Comparison of ENCODE assay signal across 26 mouse cellular contexts in genomic region chr10:58643001-58643400, GRCm38 (mm10). TPM values are rescaled to one million over a fixed set of nuclear protein-coding genes. Genes with fewer than 3 reads are reported as not detected.
DNase-seq lines count a peak whose midpoint lies in the region; ATAC-seq and TF ChIP-seq lines count a peak whose summit lies in the region.
"Had no signal": no experiment of that assay in that cellular context is flagged by ENCODE, and none has a peak within 500 bp of the region (broad histone marks: within the 10 kb centered on the region; RNA-seq: fewer than 3 reads in every experiment).

No protein-coding gene starts in this region.

- H3K4me1 ChIP-seq in cerebellum, adult 2 months (ENCODE audit: control insufficient read depth, insufficient read depth, low read length) = peaks cover 13% of the 10 kb centered on the region
- H3K4me1 ChIP-seq in intestine, embryonic 15.5 days (replicated peaks) = 0 out of 2 replicates have a peak, but pooled peaks cover 5% of the 10 kb centered on the region
- H3K4me1 ChIP-seq in intestine, embryonic 16.5 days (ENCODE audit: control insufficient read depth, insufficient read depth, low read length) = 0 out of 2 replicates have a peak, but pooled peaks cover 2% of the 10 kb centered on the region
- H3K4me1 ChIP-seq in embryonic facial prominence, embryonic 10.5 days = peaks cover 37% of the 10 kb centered on the region
- no peaks in the 10 kb centered on the region for H3K4me1 ChIP-seq in hindbrain, embryonic 11.5 days (replicated peaks; ENCODE audit: control insufficient read depth, insufficient read depth, low read length)

- ATAC-seq in intestine, embryonic 15.5 days = peak; percentile 17; the same call in 1 of the 2 replicates
- no peak for ATAC-seq in intestine, embryonic 16.5 days
- ATAC-seq in hindbrain, embryonic 11.5 days (ENCODE audit: low FRiP score) = no peak
- ATAC-seq: activated CD4-positive, CD25-positive, alpha-beta regulatory T cell, adult 4 months; CD4-positive, CD25-positive, alpha-beta regulatory T cell, adult 4 months; forebrain, embryonic 14.5 days; Patski had no signal

- intact Hi-C loops in gastrocnemius, adult 2 months (cut with DNase I) = no loop called here

- 79% methylated on average over 9 of the region's 9 CpGs for WGBS in cerebellum, adult 2 months
- 84% methylated on average over 9 of the region's 9 CpGs for WGBS in intestine, embryonic 15.5 days
- WGBS in intestine, embryonic 16.5 days = 83% methylated on average over 9 of the region's 9 CpGs
- WGBS in embryonic facial prominence, embryonic 10.5 days = 85% methylated on average over 9 of the region's 9 CpGs
- 88% methylated on average over 9 of the region's 9 CpGs for WGBS in hindbrain, embryonic 11.5 days

- H3K9ac ChIP-seq in intestine, embryonic 15.5 days = no peak overlapping the region
- no peak overlapping the region for H3K9ac ChIP-seq in intestine, embryonic 16.5 days (ENCODE audit: low read depth, low read length)
- H3K9ac ChIP-seq in hindbrain, embryonic 11.5 days (ENCODE audit: low read depth, low read length) = no peak overlapping the region
- H3K9ac ChIP-seq: embryonic facial prominence, embryonic 13.5 days; embryonic facial prominence, embryonic 15.5 days; forebrain, embryonic 12.5 days had no signal

- H3K4me2 ChIP-seq in intestine, embryonic 15.5 days (replicated peaks) = no peak overlapping the region
- no peak overlapping the region for H3K4me2 ChIP-seq in intestine, embryonic 16.5 days (ENCODE audit: low read depth, low read length)
- no peak overlapping the region for H3K4me2 ChIP-seq in hindbrain, embryonic 11.5 days (replicated peaks; ENCODE audit: low read depth, low read length)
- H3K4me2 ChIP-seq: embryonic facial prominence, embryonic 13.5 days; embryonic facial prominence, embryonic 15.5 days; forebrain, embryonic 12.5 days had no signal

- H3K9me3 ChIP-seq in intestine, embryonic 15.5 days = no peaks in the 10 kb centered on the region
- no peaks in the 10 kb centered on the region for H3K9me3 ChIP-seq in intestine, embryonic 16.5 days (ENCODE audit: control insufficient read depth, low read length)
- no peaks in the 10 kb centered on the region for H3K9me3 ChIP-seq in embryonic facial prominence, embryonic 10.5 days
- no peaks in the 10 kb centered on the region for H3K9me3 ChIP-seq in hindbrain, embryonic 11.5 days (ENCODE audit: control insufficient read depth, low read length)
- H3K9me3 ChIP-seq: embryonic facial prominence, embryonic 13.5 days; embryonic facial prominence, embryonic 15.5 days; forebrain, embryonic 10.5 days; G1E had no signal

- TF ChIP-seq CTCF in cerebellum, adult 2 months (IDR thresholded peaks at IDR 0.05; ENCODE audit: borderline replicate concordance, insufficient read depth, low read depth, low read length) = no peak
- TF ChIP-seq CTCF in gastrocnemius, adult 2 months (IDR thresholded peaks at IDR 0.05) = no peak

- TF ChIP-seq POLR2A in cerebellum, adult 2 months (IDR thresholded peaks at IDR 0.05; ENCODE audit: borderline replicate concordance, insufficient read depth, low read length) = no peak

- no peak overlapping the region for H3K4me3 ChIP-seq in cerebellum, adult 2 months (replicated peaks; ENCODE audit: insufficient read depth, low read depth, low read length)
- H3K4me3 ChIP-seq in gastrocnemius, adult 2 months = no peak overlapping the region
- H3K4me3 ChIP-seq in intestine, embryonic 15.5 days (replicated peaks) = no peak overlapping the region
- H3K4me3 ChIP-seq in intestine, embryonic 16.5 days (ENCODE audit: low read length) = no peak overlapping the region
- no peak overlapping the region for H3K4me3 ChIP-seq in embryonic facial prominence, embryonic 10.5 days
- H3K4me3 ChIP-seq in hindbrain, embryonic 11.5 days (ENCODE audit: low read depth, low read length) = no peak overlapping the region
- H3K4me3 ChIP-seq: embryonic facial prominence, embryonic 13.5 days; embryonic facial prominence, embryonic 15.5 days; erythroblast, embryonic 14.5 days; forebrain, embryonic 10.5 days; forebrain, embryonic 12.5 days had no signal

- DNase-seq in cerebellum, postnatal 10 days = peak; percentile 39 to 42
- no peak for DNase-seq in cerebellum, adult 2 months
- peak; percentile 58 for DNase-seq in gastrocnemius, adult 2 months
- no peak for DNase-seq in gastrocnemius, postnatal 4 days (ENCODE audit: low spot score in 2 of 2)
- DNase-seq in embryonic facial prominence, embryonic 10.5 days (ENCODE audit: low spot score) = peak; percentile 26
- DNase-seq in hindbrain, embryonic 11.5 days (ENCODE audit: low spot score) = no peak
- DNase-seq: adrenal gland, adult 8-10 months; adrenal gland, postnatal 14 days; adrenal gland, postnatal 36 days; B cell, adult 2 months; cerebellum, adult 11-12 months; cerebellum, adult 8-10 months; cerebellum, adult 9-11 months had no signal

- no peak overlapping the region for H3K27ac ChIP-seq in cerebellum, adult 2 months (ENCODE audit: insufficient read depth, low read length)
- 0 out of 2 replicates have a peak overlapping the region, but pooled peaks have one; percentile 6 for H3K27ac ChIP-seq in gastrocnemius, adult 2 months
- no peak overlapping the region for H3K27ac ChIP-seq in intestine, embryonic 15.5 days
- H3K27ac ChIP-seq in intestine, embryonic 16.5 days (ENCODE audit: low read length) = no peak overlapping the region
- peak overlapping the region; percentile 54 for H3K27ac ChIP-seq in embryonic facial prominence, embryonic 10.5 days (replicated peaks)
- no peak overlapping the region for H3K27ac ChIP-seq in hindbrain, embryonic 11.5 days (ENCODE audit: low read depth, low read length)
- H3K27ac ChIP-seq: embryonic facial prominence, embryonic 13.5 days; embryonic facial prominence, embryonic 15.5 days; forebrain, embryonic 10.5 days; forebrain, embryonic 12.5 days had no signal

- H3K36me3 ChIP-seq in intestine, embryonic 15.5 days = no peaks in the 10 kb centered on the region
- no peaks in the 10 kb centered on the region for H3K36me3 ChIP-seq in intestine, embryonic 16.5 days (ENCODE audit: control insufficient read depth, insufficient read depth, low read length)
- no peaks in the 10 kb centered on the region for H3K36me3 ChIP-seq in embryonic facial prominence, embryonic 10.5 days (replicated peaks)
- no peaks in the 10 kb centered on the region for H3K36me3 ChIP-seq in hindbrain, embryonic 11.5 days (ENCODE audit: control insufficient read depth, insufficient read depth, low read length)
- H3K36me3 ChIP-seq: embryonic facial prominence, embryonic 13.5 days; embryonic facial prominence, embryonic 15.5 days; forebrain, embryonic 10.5 days; forebrain, embryonic 12.5 days; G1E had no signal

- no peaks in the 10 kb centered on the region; the same call in 1 of the 2 replicates for H3K27me3 ChIP-seq in cerebellum, adult 2 months (ENCODE audit: control insufficient read depth, insufficient read depth, low read length)
- H3K27me3 ChIP-seq in intestine, embryonic 15.5 days (replicated peaks) = no peaks in the 10 kb centered on the region
- H3K27me3 ChIP-seq in intestine, embryonic 16.5 days (replicated peaks; ENCODE audit: control insufficient read depth, insufficient read depth, low read length) = no peaks in the 10 kb centered on the region
- no peaks in the 10 kb centered on the region for H3K27me3 ChIP-seq in embryonic facial prominence, embryonic 10.5 days (replicated peaks; ENCODE audit: low read depth, poor library complexity, severe bottlenecking)
- no peaks in the 10 kb centered on the region for H3K27me3 ChIP-seq in hindbrain, embryonic 11.5 days (ENCODE audit: control insufficient read depth, insufficient read depth, low read length)
- H3K27me3 ChIP-seq: embryonic facial prominence, embryonic 13.5 days; embryonic facial prominence, embryonic 15.5 days; Patski had no signal

RNA-seq across cellular contexts. Expression of gene Edar, which starts 32.5 kb away (rescaled TPM):
- polyA plus RNA-seq in cerebellum, adult 2 months (2012; rRNA removed) = 0.08 and 0.13 TPM in 2 replicates
- total RNA-seq in gastrocnemius, adult 2 months (2021) = under 1 TPM in 1 of 2 experiments, not detected in 1; 0.11 TPM
- total RNA-seq in gastrocnemius, postnatal 4 days (2021) = under 1 TPM; 0.37 to 0.52 TPM
- 0.33 TPM in 2 replicates for polyA plus RNA-seq in intestine, embryonic 15.5 days (2015; fragmentation: Nextera tagmentation; extraction: Ambion mirVana)
- polyA plus RNA-seq in intestine, embryonic 16.5 days (2015; fragmentation: Nextera tagmentation; extraction: Ambion mirVana) = 0.36 and 0.39 TPM in 2 replicates
- polyA plus RNA-seq in embryonic facial prominence, embryonic 10.5 days (2016; fragmentation: Nextera tagmentation; extraction: Ambion mirVana) = 0.38 and 0.57 TPM in 2 replicates
- 0.11 and 0.19 TPM in 2 replicates for polyA plus RNA-seq in hindbrain, embryonic 11.5 days (2014; fragmentation: Nextera tagmentation; extraction: Ambion mirVana)
- total RNA-seq: CH12.LX, G1E had no signal
- polyA plus RNA-seq: CD4-positive, CD25-positive, alpha-beta regulatory T cell, adult 4 months; erythroblast, embryonic 14.5 days; G1E had no signal

Comparison
In these comparisons a context has a peak if more than half of its experiments do, and no peak if none do; other contexts are left out.
1. DNase-seq: peak in cerebellum, postnatal 10 days (2 of 2), gastrocnemius, adult 2 months (single experiment) and embryonic facial prominence, embryonic 10.5 days (single experiment); none in cerebellum, adult 2 months (0 of 2), gastrocnemius, postnatal 4 days (0 of 2) and hindbrain, embryonic 11.5 days (single experiment).
2. H3K27ac ChIP-seq: peak in gastrocnemius, adult 2 months (single experiment) and embryonic facial prominence, embryonic 10.5 days (single experiment); none in cerebellum, adult 2 months (single experiment), intestine, embryonic 15.5 days (single experiment), intestine, embryonic 16.5 days (single experiment) and hindbrain, embryonic 11.5 days (single experiment).